Mouse (Mus musculus) CH12.LX (cell line): ENCODE measurements around the gene Syn3.

Experiments used
- CTCF ChIP-seq, 2 experiments: IDR thresholded peaks in 1 of 2; conservative IDR thresholded peaks in 1 of 2; 2 replicates each; pipeline ENCODE4 v1.5.1; 2011 to 2012; ENCODE audit warnings: low read depth in 2 of 2, low read length in 2 of 2, improper control_type of control experiment in 1 of 2, inconsistent platforms in 1 of 2, mild to moderate bottlenecking in 1 of 2, moderate library complexity in 1 of 2
- GABPA ChIP-seq: IDR thresholded peaks from 2 replicates; pipeline ENCODE4 v1.6.1; 2012; ENCODE audit warnings: low read depth, low read length, improper control_type of control experiment, inconsistent platforms; ENCODE audit not compliant: insufficient replicate concordance
- MYC ChIP-seq: IDR thresholded peaks from 2 replicates; pipeline ENCODE4 v1.6.1; 2011; ENCODE audit warnings: low read depth, mild to moderate bottlenecking, improper control_type of control experiment, low read length
- POLR2A ChIP-seq: IDR thresholded peaks from 2 replicates; pipeline ENCODE4 v1.6.1; 2011; ENCODE audit warnings: low read depth, mild to moderate bottlenecking, improper control_type of control experiment, low read length
- TCF12 ChIP-seq: IDR thresholded peaks from 2 replicates; pipeline ENCODE4 v1.6.1; 2014; ENCODE audit warnings: low read depth, mild to moderate bottlenecking, inconsistent platforms, low read length, improper control_type of control experiment

DNA sequence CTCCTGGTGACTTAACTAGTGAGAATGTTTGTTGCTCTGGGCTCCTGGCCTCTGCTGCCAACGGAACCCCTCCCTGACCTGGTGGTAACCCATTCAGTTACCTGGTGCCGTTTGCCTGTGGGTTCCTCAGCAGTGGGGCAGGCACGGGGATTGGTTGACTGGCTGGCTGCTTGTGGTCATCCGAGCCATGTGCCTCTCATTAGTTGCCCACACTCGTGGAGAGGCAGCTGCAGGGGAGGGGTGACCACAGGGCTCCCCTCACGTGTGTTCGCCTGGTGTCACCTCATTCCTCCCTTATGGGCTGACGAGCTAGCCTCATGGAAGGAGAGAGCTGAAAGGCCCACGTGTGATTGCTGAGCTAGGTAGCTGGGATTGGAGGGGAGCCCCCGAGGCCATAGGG lies 430.8 kb downstream of the Syn3 start:
- TF ChIP-seq CTCF (conservative IDR thresholded peaks at IDR 0.05 in 1 of 2, IDR thresholded peaks at IDR 0.05 in 1 of 2; ENCODE audit: low read depth in 2 of 2, low read length in 2 of 2) (no peak), POLR2A (no peak), GABPA (no peak), MYC (no peak), TCF12 (no peak)
